Mouse (Mus musculus): Measurements from ENCODE around the gene Tpt1. TPM values are rescaled to one million over a fixed set of nuclear protein-coding genes. Genes with fewer than 3 reads are reported as not detected.
"Not testable (repeated sequence)": the region's sequence is repeated elsewhere in the genome, so short reads cannot be mapped to it uniquely, and the experiment has no call there.

Gene Tpt1
- polyA plus RNA-seq, 1 experiment from 2014 or later = 1,151 TPM

DNA sequence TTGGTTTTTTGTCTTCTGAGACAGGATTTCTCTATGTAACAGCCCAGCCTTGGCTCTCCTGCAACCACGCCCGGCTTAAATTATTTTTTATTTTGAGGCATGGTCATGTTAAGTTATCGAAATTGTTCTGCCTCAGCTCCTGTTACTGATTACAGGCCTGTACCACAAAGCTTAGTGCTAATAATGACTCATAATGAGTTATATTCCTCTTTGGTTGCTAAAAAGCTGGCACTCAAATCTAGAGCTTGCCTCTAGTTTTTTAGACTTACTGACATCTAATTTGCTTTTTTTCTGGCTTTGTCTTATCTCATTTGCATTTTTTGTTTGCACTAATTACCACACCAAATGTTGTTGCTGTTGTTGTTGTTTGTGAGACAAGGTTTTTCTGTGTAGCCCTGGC, 8.3 kb upstream of the Tpt1 start:
- no peak overlapping the region for H3K9ac ChIP-seq (ENCODE audit: low read depth, low read length)
- H3K36me3 ChIP-seq (ENCODE audit: control insufficient read depth, insufficient read depth, low read length) = no peaks in the 10 kb centered on the region
- H3K4me3 ChIP-seq (ENCODE audit: low read length) = no peak overlapping the region
- H3K9me3 ChIP-seq (ENCODE audit: control insufficient read depth, low read length) = no peaks in the 10 kb centered on the region
- H3K27ac ChIP-seq (ENCODE audit: low read depth, low read length) = no peak overlapping the region
- H3K4me2 ChIP-seq (replicated peaks; ENCODE audit: low read depth, low read length) = no peak overlapping the region
- no peaks in the 10 kb centered on the region for H3K27me3 ChIP-seq (ENCODE audit: control insufficient read depth, insufficient read depth, low read length)
- peaks cover 17% of the 10 kb centered on the region for H3K4me1 ChIP-seq (ENCODE audit: control insufficient read depth, insufficient read depth, low read length)
- WGBS = 92% methylated on average over 3 of the region's 3 CpGs
- ATAC-seq (ENCODE audit: low FRiP score, low TSS enrichment) = no peak

GRCm38 (mm10) chr14:75837048-75837916, 7.6 kb upstream of the Tpt1 start:
- ATAC-seq (ENCODE audit: low FRiP score, low TSS enrichment) = no peak
- Histone ChIP-seq H3K27me3 (ENCODE audit: control insufficient read depth, insufficient read depth, low read length) (no peaks in the 10 kb centered on the region), H3K36me3 (ENCODE audit: control insufficient read depth, insufficient read depth, low read length) (no peaks in the 10 kb centered on the region), H3K9me3 (ENCODE audit: control insufficient read depth, low read length) (no peaks in the 10 kb centered on the region), H3K9ac (ENCODE audit: low read depth, low read length) (no peak overlapping the region), H3K27ac (ENCODE audit: low read depth, low read length) (no peak overlapping the region), H3K4me3 (ENCODE audit: low read length) (no peak overlapping the region), H3K4me1 (ENCODE audit: control insufficient read depth, insufficient read depth, low read length) (peaks cover 17% of the 10 kb centered on the region), H3K4me2 (replicated peaks; ENCODE audit: low read depth, low read length) (no peak overlapping the region)
- WGBS = 57% methylated on average over 10 of the region's 10 CpGs

GRCm38 (mm10) chr14:75841758-75842157, 3.1 kb upstream of the Tpt1 start:
- WGBS = 58% methylated on average over 2 of the region's 2 CpGs

DNA sequence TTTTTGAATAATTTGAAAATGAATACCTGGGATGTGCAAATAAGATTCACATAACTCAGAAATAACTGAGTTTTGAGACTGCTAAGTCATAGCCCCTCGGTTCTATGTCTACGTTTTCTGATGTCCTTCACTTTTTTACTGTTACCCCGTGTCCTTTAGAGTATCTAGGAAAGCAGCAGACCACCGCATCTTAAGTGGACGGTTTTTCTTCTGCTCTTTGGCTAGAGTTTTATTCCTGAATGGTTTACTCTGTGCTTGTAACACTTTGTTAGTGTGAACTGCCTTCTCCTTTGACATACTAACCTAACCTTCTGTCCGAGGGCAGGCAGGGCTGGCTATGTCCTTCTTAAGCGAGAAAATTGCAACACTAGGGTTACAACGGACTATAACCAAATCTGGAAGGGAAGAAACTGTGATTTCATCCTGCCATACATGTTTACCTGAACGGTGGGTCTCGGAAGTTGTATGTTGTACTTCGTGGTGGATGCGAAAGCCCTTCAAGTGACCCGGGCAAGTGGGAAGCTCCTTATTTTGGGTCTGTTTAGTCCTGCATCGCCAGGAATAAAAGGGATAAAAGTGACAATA, 690 bp upstream of the Tpt1 start:
- H3K4me2 ChIP-seq (replicated peaks; ENCODE audit: low read depth, low read length) = peak overlapping the region; percentile 81
- 4% methylated on average over 14 of the region's 14 CpGs for WGBS
- H3K36me3 ChIP-seq (ENCODE audit: control insufficient read depth, insufficient read depth, low read length) = peaks cover 30% of the 10 kb centered on the region
- peak overlapping the region; percentile 96 for H3K9ac ChIP-seq (ENCODE audit: low read depth, low read length)
- no peak for ATAC-seq (ENCODE audit: low FRiP score, low TSS enrichment)
- peaks cover 11% of the 10 kb centered on the region; the same call in 1 of the 2 replicates for H3K4me1 ChIP-seq (ENCODE audit: control insufficient read depth, insufficient read depth, low read length)
- no peaks in the 10 kb centered on the region for H3K27me3 ChIP-seq (ENCODE audit: control insufficient read depth, insufficient read depth, low read length)
- H3K27ac ChIP-seq (ENCODE audit: low read depth, low read length) = peak overlapping the region; percentile 98
- H3K9me3 ChIP-seq (ENCODE audit: control insufficient read depth, low read length) = no peaks in the 10 kb centered on the region
- H3K4me3 ChIP-seq (ENCODE audit: low read length) = peak overlapping the region; percentile 88

More at GRCm38 (mm10) chr14:75841758-75842157, 3.1 kb upstream of the Tpt1 start:
- H3K4me2 ChIP-seq (replicated peaks; ENCODE audit: low read depth, low read length); ATAC-seq (ENCODE audit: low FRiP score, low TSS enrichment); H3K4me3 ChIP-seq (ENCODE audit: low read length); H3K27me3 ChIP-seq (ENCODE audit: control insufficient read depth, insufficient read depth, low read length); H3K4me1 ChIP-seq (ENCODE audit: control insufficient read depth, insufficient read depth, low read length); H3K9me3 ChIP-seq (ENCODE audit: control insufficient read depth, low read length); H3K27ac ChIP-seq (ENCODE audit: low read depth, low read length); H3K9ac ChIP-seq (ENCODE audit: low read depth, low read length); H3K36me3 ChIP-seq (ENCODE audit: control insufficient read depth, insufficient read depth, low read length): not testable (repeated sequence)

DNA sequence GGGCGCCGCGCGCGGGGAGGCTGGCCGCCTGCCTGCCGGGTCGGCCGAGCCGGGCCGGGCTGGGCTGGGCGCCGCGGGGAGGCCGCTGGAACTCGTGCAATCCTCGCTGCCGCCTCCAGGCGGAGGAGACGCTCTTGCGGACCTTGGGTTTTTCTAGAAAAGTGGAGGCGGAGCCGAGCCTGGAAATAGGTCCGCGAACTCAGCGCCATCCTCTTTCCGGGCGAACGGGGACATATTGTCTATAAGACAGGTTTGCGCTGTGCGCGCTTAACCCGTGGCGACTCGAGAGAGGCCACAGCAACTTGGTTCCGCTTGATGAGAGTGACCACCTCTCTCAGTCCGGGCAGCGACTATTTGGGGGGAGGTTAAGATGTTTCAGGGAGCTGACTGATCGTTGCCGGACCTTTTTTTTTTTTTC, 814 bp downstream of the Tpt1 start:
- Histone ChIP-seq H3K27ac (ENCODE audit: low read depth, low read length) (peak overlapping the region; percentile 98), H3K4me1 (ENCODE audit: control insufficient read depth, insufficient read depth, low read length) (peaks cover 11% of the 10 kb centered on the region; the same call in 1 of the 2 replicates), H3K4me2 (replicated peaks; ENCODE audit: low read depth, low read length) (peak overlapping the region; percentile 53), H3K36me3 (ENCODE audit: control insufficient read depth, insufficient read depth, low read length) (peaks cover 45% of the 10 kb centered on the region), H3K27me3 (ENCODE audit: control insufficient read depth, insufficient read depth, low read length) (no peaks in the 10 kb centered on the region), H3K4me3 (ENCODE audit: low read length) (peak overlapping the region; percentile 88), H3K9me3 (ENCODE audit: control insufficient read depth, low read length) (no peaks in the 10 kb centered on the region), H3K9ac (ENCODE audit: low read depth, low read length) (peak overlapping the region; percentile 96)
- under 1% methylated on average over 36 of the region's 40 CpGs for WGBS
- peak; percentile 67 for ATAC-seq (ENCODE audit: low FRiP score, low TSS enrichment)

GRCm38 (mm10) chr14:75847669-75848068, 2.8 kb downstream of the Tpt1 start:
- 81% methylated on average over 4 of the region's 4 CpGs for WGBS
- Histone ChIP-seq H3K9ac (ENCODE audit: low read depth, low read length) (no peak overlapping the region), H3K36me3 (ENCODE audit: control insufficient read depth, insufficient read depth, low read length) (peaks cover 51% of the 10 kb centered on the region), H3K27ac (ENCODE audit: low read depth, low read length) (no peak overlapping the region), H3K4me1 (ENCODE audit: control insufficient read depth, insufficient read depth, low read length) (peaks cover 11% of the 10 kb centered on the region; the same call in 1 of the 2 replicates), H3K4me2 (replicated peaks; ENCODE audit: low read depth, low read length) (no peak overlapping the region), H3K27me3 (ENCODE audit: control insufficient read depth, insufficient read depth, low read length) (no peaks in the 10 kb centered on the region), H3K9me3 (ENCODE audit: control insufficient read depth, low read length) (no peaks in the 10 kb centered on the region), H3K4me3 (ENCODE audit: low read length) (no peak overlapping the region)
- no peak for ATAC-seq (ENCODE audit: low FRiP score, low TSS enrichment)

GRCm38 (mm10) chr14:75848482-75848881, 3.6 kb downstream of the Tpt1 start:
- no peak overlapping the region for H3K4me3 ChIP-seq (ENCODE audit: low read length)
- WGBS = 90% methylated on average over 5 of the region's 5 CpGs
- H3K36me3 ChIP-seq (ENCODE audit: control insufficient read depth, insufficient read depth, low read length) = peaks cover 51% of the 10 kb centered on the region
- H3K4me1 ChIP-seq (ENCODE audit: control insufficient read depth, insufficient read depth, low read length) = peaks cover 11% of the 10 kb centered on the region; the same call in 1 of the 2 replicates
- ATAC-seq (ENCODE audit: low FRiP score, low TSS enrichment) = no peak
- H3K9me3 ChIP-seq (ENCODE audit: control insufficient read depth, low read length) = no peaks in the 10 kb centered on the region
- H3K9ac ChIP-seq (ENCODE audit: low read depth, low read length) = no peak overlapping the region
- no peaks in the 10 kb centered on the region for H3K27me3 ChIP-seq (ENCODE audit: control insufficient read depth, insufficient read depth, low read length)
- H3K4me2 ChIP-seq (replicated peaks; ENCODE audit: low read depth, low read length) = no peak overlapping the region
- no peak overlapping the region for H3K27ac ChIP-seq (ENCODE audit: low read depth, low read length)

DNA sequence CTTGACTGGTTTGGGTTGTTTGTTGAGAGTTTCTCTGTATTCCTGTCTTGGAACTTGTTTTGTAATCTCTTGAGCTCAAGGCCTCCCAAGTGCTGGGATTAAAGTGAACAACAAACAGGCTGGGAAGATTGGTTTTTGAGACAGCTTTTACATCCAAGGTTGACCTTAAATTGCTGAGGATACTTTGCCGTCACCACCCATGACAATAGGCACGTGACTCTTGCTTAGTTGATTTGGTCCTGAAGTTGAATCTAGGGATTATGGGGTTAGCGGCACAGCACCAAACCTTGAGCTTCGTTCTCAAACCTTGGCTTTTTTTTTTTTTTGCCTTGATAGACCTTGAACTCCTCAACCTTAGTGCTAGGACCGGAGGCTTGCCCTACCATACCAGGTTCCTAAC, 4.3 kb downstream of the Tpt1 start:
- Histone ChIP-seq H3K4me2 (replicated peaks; ENCODE audit: low read depth, low read length) (no peak overlapping the region), H3K36me3 (ENCODE audit: control insufficient read depth, insufficient read depth, low read length) (peaks cover 51% of the 10 kb centered on the region), H3K27ac (ENCODE audit: low read depth, low read length) (no peak overlapping the region), H3K4me1 (ENCODE audit: control insufficient read depth, insufficient read depth, low read length) (peaks cover 11% of the 10 kb centered on the region; the same call in 1 of the 2 replicates), H3K27me3 (ENCODE audit: control insufficient read depth, insufficient read depth, low read length) (no peaks in the 10 kb centered on the region), H3K4me3 (ENCODE audit: low read length) (no peak overlapping the region), H3K9me3 (ENCODE audit: control insufficient read depth, low read length) (no peaks in the 10 kb centered on the region), H3K9ac (ENCODE audit: low read depth, low read length) (no peak overlapping the region)
- no peak for ATAC-seq (ENCODE audit: low FRiP score, low TSS enrichment)
- 89% methylated on average over 5 of the region's 5 CpGs for WGBS

All from kidney, embryonic 14.5 days (tissue).